Mouse (Mus musculus): ENCODE results near the gene Esp1.
"Not testable (repeated sequence)": the region's sequence is repeated elsewhere in the genome, so short reads cannot be mapped to it uniquely, and the experiment has no call there.

Gene Esp1

DNA sequence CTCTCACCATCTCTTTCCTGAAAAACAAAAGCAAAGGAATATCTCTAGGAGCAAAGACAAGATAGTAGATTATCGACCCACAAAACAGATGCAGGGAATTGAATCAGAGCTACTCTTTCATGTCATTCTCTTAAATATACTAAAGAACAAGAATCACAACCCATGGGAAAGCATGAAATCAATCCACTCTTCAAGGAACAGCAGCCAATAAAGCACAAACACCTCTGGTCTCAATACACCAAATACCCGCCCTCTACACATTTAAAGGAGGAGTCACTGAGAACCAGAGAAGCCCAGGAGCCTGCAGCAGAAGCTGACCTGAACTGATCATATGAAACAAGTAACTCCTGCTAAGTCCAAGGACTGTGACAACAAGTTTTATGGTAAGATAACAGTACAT lies at the start of gene Esp1:
Gene Esp1 (plus strand): TSS at position 301 of the 400 bp plus-strand sequence.
- no peak for DNase-seq

DNA sequence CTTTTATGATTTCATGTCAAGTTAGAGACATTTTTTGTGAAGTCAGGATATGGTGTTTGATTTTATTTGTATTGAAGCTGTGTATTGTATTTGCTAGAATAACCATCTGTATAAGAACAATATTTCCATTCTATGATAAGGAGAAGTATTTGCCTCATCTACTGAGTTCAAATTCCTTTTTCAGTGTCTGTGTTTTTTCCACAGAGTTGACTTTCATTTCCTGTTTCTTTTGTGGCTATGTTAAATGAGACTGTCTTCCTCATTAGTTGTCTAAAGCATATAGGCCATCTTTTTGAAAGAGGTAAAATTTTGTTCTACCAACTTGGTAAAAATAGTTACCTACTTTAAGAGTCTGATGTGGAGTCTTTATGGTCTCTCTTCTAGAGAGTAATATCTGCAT lies 10.6 kb upstream of the Esp1 start:
- no peak for DNase-seq

DNA sequence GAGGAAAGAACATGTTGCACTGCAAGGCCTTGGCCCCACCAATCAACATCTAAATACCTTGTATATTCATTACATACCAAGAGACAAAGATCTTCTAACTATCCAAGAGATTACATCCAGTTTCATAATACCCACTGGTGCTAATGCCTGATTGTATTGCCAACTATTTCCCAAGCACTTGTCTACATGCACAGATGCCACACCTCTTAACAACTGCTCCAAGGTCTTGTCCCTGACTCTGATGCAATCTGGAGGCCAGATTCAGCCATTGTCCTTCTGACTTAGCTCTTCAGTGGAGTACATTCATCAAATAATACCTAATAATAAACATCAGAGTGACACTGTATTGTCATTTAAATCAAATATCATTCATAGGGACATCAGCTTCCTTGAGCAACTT lies 9.9 kb upstream of the Esp1 start:
- DNase-seq, result not testable (repeated sequence)

DNA sequence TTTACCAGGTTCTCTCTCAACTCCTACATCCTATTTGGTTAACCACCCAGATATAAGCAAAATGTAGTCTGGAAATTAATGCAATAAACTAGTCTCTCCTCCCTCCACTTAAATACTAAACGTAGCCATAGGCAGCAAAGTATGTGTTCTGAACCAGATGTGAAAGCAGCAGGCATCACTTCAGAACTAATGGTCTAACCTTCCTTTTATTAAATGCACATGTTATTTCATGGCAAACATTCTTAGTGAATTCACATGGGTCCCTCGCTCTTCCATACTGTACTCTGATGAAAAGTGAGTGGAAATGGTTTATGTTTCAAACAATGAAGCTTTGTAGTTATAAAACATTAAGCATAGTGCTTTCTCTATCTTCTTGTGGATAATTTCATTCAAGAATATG lies 4.4 kb downstream of the Esp1 start:
- no peak for DNase-seq

DNA sequence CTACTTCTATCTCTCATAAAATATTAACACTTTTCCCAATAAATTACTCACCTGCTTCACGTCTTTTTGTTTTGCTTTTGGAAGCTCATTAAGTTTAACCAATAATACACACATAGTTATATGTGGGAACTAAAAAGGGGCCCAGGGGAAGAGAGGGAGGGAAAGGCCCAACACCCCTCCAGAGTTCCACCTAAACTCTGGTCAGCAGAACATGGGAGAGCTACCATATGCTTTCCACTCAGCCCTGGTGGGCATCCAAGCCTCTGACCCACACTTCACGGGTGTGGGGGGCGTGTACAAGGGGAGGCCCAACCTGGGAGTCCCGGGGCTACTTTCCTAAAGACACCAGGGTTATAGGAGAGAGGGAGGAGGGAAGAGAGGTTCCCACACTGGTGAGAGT lies 4.8 kb downstream of the Esp1 start:
- DNase-seq, result no peak

DNA sequence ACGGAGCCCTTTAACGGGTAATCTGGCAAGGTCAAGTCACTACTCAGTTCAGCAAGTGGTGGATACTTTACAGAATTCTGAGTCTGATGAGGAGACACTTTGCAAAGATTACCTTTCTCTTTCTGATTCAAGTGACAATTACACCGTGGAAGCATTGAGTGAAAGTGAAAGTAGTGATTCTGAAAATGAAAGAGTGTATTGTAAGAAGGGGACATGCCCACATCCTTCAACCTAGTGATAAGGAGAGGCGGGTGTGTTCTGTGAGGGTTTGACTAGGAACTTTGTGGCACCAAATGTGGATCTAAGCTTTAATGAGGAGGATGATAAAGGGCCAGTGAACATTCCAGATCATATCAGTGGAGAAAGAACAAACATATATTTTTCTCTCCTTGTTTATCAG lies 36.7 kb downstream of the Esp1 start:
- DNase-seq, result no peak

DNA sequence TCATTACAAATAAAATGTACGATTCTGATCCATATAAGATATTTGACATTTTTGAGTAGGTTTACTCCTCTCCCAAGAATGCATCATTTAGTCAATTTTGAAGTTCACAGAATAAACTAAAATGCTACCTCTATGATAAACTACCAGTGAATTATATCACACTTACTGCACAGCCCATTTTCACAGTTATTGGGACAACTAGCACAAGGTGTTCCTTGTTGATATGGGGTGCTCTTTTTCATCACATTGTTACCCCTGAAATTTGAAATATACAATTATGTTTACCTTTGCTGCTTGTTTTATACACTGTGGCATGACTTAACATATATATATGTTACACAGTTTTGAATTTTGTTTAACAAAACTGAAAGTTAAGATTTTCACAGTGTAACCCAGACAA lies 40.2 kb downstream of the Esp1 start:
- no peak for DNase-seq

Measured in kidney, postnatal 14 days (tissue).